Comparison of ENCODE assay signal across 16 mouse cellular contexts in the genomic region with DNA sequence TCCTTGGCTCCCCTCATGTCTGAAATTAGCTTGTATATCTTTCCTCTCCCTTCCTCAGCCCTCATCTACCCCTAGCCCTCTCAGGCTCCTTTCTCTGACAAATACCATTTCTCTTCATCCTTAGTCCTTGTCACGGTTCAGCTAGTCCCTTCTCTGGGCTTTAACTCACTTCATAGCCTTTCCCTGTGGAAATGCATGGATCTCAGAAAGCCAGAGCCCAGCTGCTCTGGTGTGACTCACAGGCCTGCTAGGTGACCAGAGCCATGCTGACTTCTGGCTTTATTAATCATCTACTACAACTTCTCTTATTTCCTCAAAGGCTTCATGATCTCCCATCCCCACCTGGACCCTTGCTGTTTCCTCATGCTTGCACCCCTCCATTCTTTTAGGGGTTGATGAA. TPM values are rescaled to one million over a fixed set of nuclear protein-coding genes. Genes with fewer than 3 reads are reported as not detected.
"Had no signal": no experiment of that assay in that cellular context is flagged by ENCODE, and none has a peak within 500 bp of the region (broad histone marks: within the 10 kb centered on the region; RNA-seq: fewer than 3 reads in every experiment).

No protein-coding gene starts in this region.

- H3K27ac ChIP-seq: macrophage; midbrain, embryonic 13.5 days; midbrain, embryonic 15.5 days; neural tube, embryonic 12.5 days had no signal

- H3K4me3 ChIP-seq: megakaryocyte, embryonic 14.5 days; midbrain, embryonic 13.5 days; midbrain, embryonic 15.5 days; neural tube, embryonic 12.5 days had no signal

- DNase-seq: lung, adult 18-20 months; lung, embryonic 14.5 days; lung, postnatal 10 days; lung, postnatal 36 days; right cerebral cortex, postnatal 14 days; right cerebral cortex, postnatal 4 days; spleen, adult 18-20 months; thymus, adult 18-20 months; thymus, postnatal 14 days; thymus, postnatal 36 days had no signal

- ATAC-seq: midbrain, embryonic 13.5 days; midbrain, embryonic 15.5 days had no signal

- H3K36me3 ChIP-seq: midbrain, embryonic 13.5 days; midbrain, embryonic 15.5 days; neural tube, embryonic 12.5 days had no signal

- H3K9ac ChIP-seq: lung, embryonic 14.5 days; midbrain, embryonic 13.5 days; midbrain, embryonic 15.5 days; neural tube, embryonic 12.5 days had no signal

RNA-seq across cellular contexts. Expression of a gene that starts 4.5 kb away (rescaled TPM):
- total RNA-seq: monocyte, adult 5-6 weeks had no signal
